Comparison of ENCODE assay signal across 10 mouse cellular contexts in genomic region chr12:55536537-55537135, GRCm38 (mm10). TPM values are rescaled to one million over a fixed set of nuclear protein-coding genes. Genes with fewer than 3 reads are reported as not detected.
DNase-seq lines count a peak whose midpoint lies in the region; ATAC-seq lines count a peak whose summit lies in the region.
"Had no signal": no experiment of that assay in that cellular context is flagged by ENCODE, and none has a peak within 500 bp of the region (broad histone marks: within the 10 kb centered on the region; RNA-seq: fewer than 3 reads in every experiment).

No protein-coding gene starts in this region.

- peak; percentile 22 for DNase-seq in kidney, postnatal 10 days
- DNase-seq in c-Kit-positive CD71-negative TER-119-negative erythroid progenitor cells, embryonic 14.5 days (ENCODE audit: low read depth): peak; percentile 7
- DNase-seq in neural tube, embryonic 11.5 days (ENCODE audit: low spot score): peak; percentile 43
- DNase-seq in cerebellum, adult 11 months: no peak
- DNase-seq in heart, adult 9 months (ENCODE audit: low spot score in 2 of 2): no peak
- DNase-seq in urinary bladder, postnatal 4 days (ENCODE audit: low spot score in 2 of 2): no peak

- no peak for ATAC-seq in kidney, embryonic 15.5 days (replicated peaks; ENCODE audit: low FRiP score)
- peak; percentile 78 for ATAC-seq in hindbrain, embryonic 12.5 days (ENCODE audit: low FRiP score)
- no peak for ATAC-seq in neural tube, embryonic 11.5 days (ENCODE audit: insufficient read depth, low FRiP score, low TSS enrichment)

- no peak overlapping the region for H3K4me3 ChIP-seq in kidney, embryonic 15.5 days (replicated peaks)
- H3K4me3 ChIP-seq in hindbrain, embryonic 12.5 days: no peak overlapping the region
- H3K4me3 ChIP-seq in neural tube, embryonic 11.5 days (ENCODE audit: low read depth, low read length): no peak overlapping the region
- H3K4me3 ChIP-seq: stomach, embryonic 15.5 days had no signal

- H3K4me2 ChIP-seq in kidney, embryonic 15.5 days: no peak overlapping the region
- peak overlapping the region; percentile 11; the same call in 1 of the 2 replicates for H3K4me2 ChIP-seq in hindbrain, embryonic 12.5 days (replicated peaks)
- no peak overlapping the region for H3K4me2 ChIP-seq in neural tube, embryonic 11.5 days (ENCODE audit: low read depth)
- H3K4me2 ChIP-seq: stomach, embryonic 15.5 days had no signal

- peaks cover 22% of the 10 kb centered on the region for H3K27me3 ChIP-seq in kidney, embryonic 15.5 days
- H3K27me3 ChIP-seq in hindbrain, embryonic 12.5 days: peaks cover 20% of the 10 kb centered on the region
- peaks cover 2% of the 10 kb centered on the region; the same call in 1 of the 2 replicates for H3K27me3 ChIP-seq in neural tube, embryonic 11.5 days (ENCODE audit: control insufficient read depth, insufficient read depth, low read length)
- H3K27me3 ChIP-seq: CH12.LX; stomach, embryonic 15.5 days had no signal

- no peaks in the 10 kb centered on the region for H3K4me1 ChIP-seq in kidney, embryonic 15.5 days
- H3K4me1 ChIP-seq in hindbrain, embryonic 12.5 days: peaks cover 6% of the 10 kb centered on the region; the same call in 1 of the 2 replicates
- no peaks in the 10 kb centered on the region for H3K4me1 ChIP-seq in neural tube, embryonic 11.5 days (ENCODE audit: control insufficient read depth, insufficient read depth, low read length)
- H3K4me1 ChIP-seq: stomach, embryonic 15.5 days had no signal

- no peaks in the 10 kb centered on the region for H3K36me3 ChIP-seq in kidney, embryonic 15.5 days
- no peaks in the 10 kb centered on the region for H3K36me3 ChIP-seq in hindbrain, embryonic 12.5 days
- H3K36me3 ChIP-seq in neural tube, embryonic 11.5 days (ENCODE audit: control insufficient read depth, insufficient read depth, low read length): no peaks in the 10 kb centered on the region
- H3K36me3 ChIP-seq: stomach, embryonic 15.5 days had no signal

- no peak overlapping the region for H3K27ac ChIP-seq in kidney, embryonic 15.5 days
- no peak overlapping the region for H3K27ac ChIP-seq in hindbrain, embryonic 12.5 days
- H3K27ac ChIP-seq in neural tube, embryonic 11.5 days (ENCODE audit: low read depth, low read length): no peak overlapping the region
- H3K27ac ChIP-seq: stomach, embryonic 15.5 days had no signal

- 6% methylated on average over 14 of the region's 14 CpGs for WGBS in kidney, embryonic 15.5 days
- WGBS in hindbrain, embryonic 12.5 days: 8% methylated on average over 14 of the region's 14 CpGs
- WGBS in neural tube, embryonic 11.5 days: 5% methylated on average over 14 of the region's 14 CpGs

- H3K9ac ChIP-seq in kidney, embryonic 15.5 days: no peak overlapping the region
- H3K9ac ChIP-seq in hindbrain, embryonic 12.5 days: no peak overlapping the region
- H3K9ac ChIP-seq in neural tube, embryonic 11.5 days (ENCODE audit: low read length): no peak overlapping the region
- H3K9ac ChIP-seq: stomach, embryonic 15.5 days had no signal

- no peaks in the 10 kb centered on the region for H3K9me3 ChIP-seq in kidney, embryonic 15.5 days (replicated peaks)
- H3K9me3 ChIP-seq in hindbrain, embryonic 12.5 days (replicated peaks): no peaks in the 10 kb centered on the region
- H3K9me3 ChIP-seq in neural tube, embryonic 11.5 days (ENCODE audit: control insufficient read depth, low read length): no peaks in the 10 kb centered on the region
- H3K9me3 ChIP-seq: stomach, embryonic 15.5 days had no signal

RNA-seq across cellular contexts. Expression of gene Aldoart2, which starts 28.4 kb away (rescaled TPM):
- not detected in 2 replicates for polyA plus RNA-seq in kidney, embryonic 15.5 days (2015; fragmentation: Nextera tagmentation; extraction: Ambion mirVana)
- polyA plus RNA-seq in hindbrain, embryonic 12.5 days (2016; fragmentation: Nextera tagmentation; extraction: Ambion mirVana): not detected in 2 replicates
- 0.19 and 0.20 TPM in 2 replicates for polyA plus RNA-seq in neural tube, embryonic 11.5 days (2014; fragmentation: Nextera tagmentation; extraction: Ambion mirVana)

RNA-seq across cellular contexts. Expression of gene Nfkbia, which starts 44.2 kb away (rescaled TPM):
- polyA plus RNA-seq in kidney, embryonic 15.5 days (2015; fragmentation: Nextera tagmentation; extraction: Ambion mirVana): 78.2 and 80.3 TPM in 2 replicates
- 42.8 and 49.1 TPM in 2 replicates for polyA plus RNA-seq in hindbrain, embryonic 12.5 days (2016; fragmentation: Nextera tagmentation; extraction: Ambion mirVana)
- 44.7 and 46.9 TPM in 2 replicates for polyA plus RNA-seq in neural tube, embryonic 11.5 days (2014; fragmentation: Nextera tagmentation; extraction: Ambion mirVana)

Comparison
In these comparisons a context has a peak if more than half of its experiments do, and no peak if none do; other contexts are left out.
1. DNase-seq: peak in kidney, postnatal 10 days (single experiment), c-Kit-positive CD71-negative TER-119-negative erythroid progenitor cells, embryonic 14.5 days (single experiment) and neural tube, embryonic 11.5 days (single experiment); none in cerebellum, adult 11 months (single experiment), heart, adult 9 months (0 of 2) and urinary bladder, postnatal 4 days (0 of 2).